Mouse (Mus musculus) neural tube, embryonic 11.5 days (tissue): ENCODE measurements around the gene Psmb11. TPM values are rescaled to one million over a fixed set of nuclear protein-coding genes. Genes with fewer than 3 reads are reported as not detected.

Experiments
- ATAC-seq: fragments of 200-750 bp; cut with Nextera tagmentation; 2 replicates; pipeline ENCODE4 v1.8.0; 2017; ENCODE audit warnings: moderate number of reproducible peaks, mild to moderate bottlenecking, moderate TSS enrichment, moderate library complexity; ENCODE audit not compliant: insufficient read depth, low FRiP score, low TSS enrichment
- DNase-seq: peaks from one replicate; pipeline ENCODE4 v3.0.0-alpha.2; 2015; ENCODE audit warnings: low spot score
- H3K27ac ChIP-seq: fragments of 300-500 bp; sonication (generic); 2 replicates; pipeline ENCODE4 v1.5.1; 2014; ENCODE audit warnings: low read depth, mild to moderate bottlenecking, low read length
- H3K27me3 ChIP-seq: fragments of 300-500 bp; sonication (generic); 2 replicates; pipeline ENCODE4 v1.6.1; 2014; ENCODE audit warnings: mild to moderate bottlenecking, low read length, mixed read lengths; ENCODE audit not compliant: control insufficient read depth, insufficient read depth
- H3K36me3 ChIP-seq: fragments of 300-500 bp; sonication (generic); 2 replicates; pipeline ENCODE4 v1.6.1; 2014; ENCODE audit warnings: mild to moderate bottlenecking, low read length, moderate library complexity, mixed read lengths; ENCODE audit not compliant: control insufficient read depth, insufficient read depth
- H3K4me1 ChIP-seq: fragments of 300-500 bp; sonication (generic); 2 replicates; pipeline ENCODE4 v1.6.1; 2014; ENCODE audit warnings: low read length, mixed read lengths; ENCODE audit not compliant: control insufficient read depth, insufficient read depth
- H3K4me2 ChIP-seq: fragments of 300-500 bp; sonication (generic); 2 replicates; pipeline ENCODE4 v1.6.1; 2014; ENCODE audit warnings: low read depth, mild to moderate bottlenecking, moderate library complexity
- H3K4me3 ChIP-seq: fragments of 300-500 bp; sonication (generic); 2 replicates; pipeline ENCODE4 v1.5.1; 2014; ENCODE audit warnings: low read depth, low read length
- H3K9ac ChIP-seq: fragments of 300-500 bp; sonication (generic); 2 replicates; pipeline ENCODE4 v1.6.1; 2014; ENCODE audit warnings: mild to moderate bottlenecking, low read length
- H3K9me3 ChIP-seq: fragments of 300-500 bp; sonication (generic); 2 replicates; pipeline ENCODE4 v1.6.1; 2016; ENCODE audit warnings: low read length; ENCODE audit not compliant: control insufficient read depth
- WGBS: fragments of 180-500 bp; shearing (Covaris S2); extraction: QIAGEN DNeasy Blood & Tissue Kit; methylation state at CpG from one replicate; pipeline ENCODE4 v1.1.7; 2014; 5-methylcytosine and 5-hydroxymethylcytosine counted together
- polyA plus RNA-seq: library from polyadenylated mRNA; unstranded; fragments of >200 nt; fragmentation: Nextera tagmentation; extraction: Ambion mirVana; gene quantifications from 2 replicates; pipeline ENCODE4 v1.2.1, GENCODE M21; 2014

Gene Psmb11
- polyA plus RNA-seq, 1 experiment from 2014 or later = 0.08 TPM

DNA sequence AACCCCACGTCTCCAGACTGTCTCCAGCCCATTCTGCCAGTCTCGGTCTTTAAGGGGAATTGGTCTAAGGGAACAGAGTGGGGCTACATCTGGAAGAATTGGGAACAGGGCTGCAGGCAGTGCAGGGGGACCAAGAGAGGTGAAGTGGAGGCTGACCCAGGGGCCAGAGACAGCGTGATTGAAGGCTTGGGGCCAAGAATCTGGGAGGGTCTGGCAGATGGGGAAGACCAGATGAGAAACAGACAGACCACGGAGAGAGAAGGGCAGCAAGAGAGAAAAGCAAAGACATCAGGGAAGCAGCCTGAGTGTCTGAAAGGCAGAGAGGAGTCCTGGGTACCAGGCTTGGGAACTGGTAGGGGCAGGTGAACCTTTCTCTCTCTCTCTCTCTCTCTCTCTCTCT lies 18.9 kb downstream of the Psmb11 start:
- Histone ChIP-seq H3K4me3 (peak overlapping the region; percentile 76), H3K9me3 (no peaks in the 10 kb centered on the region), H3K4me1 (peaks cover 9% of the 10 kb centered on the region; the same call in 1 of the 2 replicates), H3K27ac (no peak overlapping the region), H3K9ac (peak overlapping the region; percentile 48), H3K27me3 (no peaks in the 10 kb centered on the region), H3K4me2 (peak overlapping the region; percentile 97), H3K36me3 (peaks cover 18% of the 10 kb centered on the region)
- ATAC-seq (no peak), DNase-seq (no peak)
- WGBS = 20% methylated on average over 4 of the region's 4 CpGs

DNA sequence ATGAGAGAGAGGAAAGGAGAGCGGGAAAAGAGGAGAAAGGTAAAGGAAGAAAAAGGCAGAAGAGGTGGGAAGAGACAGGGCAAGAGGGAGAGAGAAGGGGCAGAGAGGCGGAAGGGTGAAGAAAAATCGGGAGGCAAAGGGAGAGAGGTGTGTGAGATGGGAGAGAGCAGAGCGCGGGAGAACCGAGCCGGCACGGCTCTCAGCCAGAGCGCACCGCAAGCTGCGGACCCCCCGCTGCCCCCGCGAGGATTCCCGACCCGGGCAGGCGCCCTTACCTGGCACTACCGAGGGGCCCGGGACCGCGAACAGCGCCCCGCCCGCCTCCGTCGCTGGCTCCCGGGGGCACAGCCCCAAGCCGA lies 19.7 kb downstream of the Psmb11 start, which contains the start of gene Gm17606:
Gene Gm17606 (plus strand): TSS at position 7 of the 359 bp plus-strand sequence.
- no peak for DNase-seq
- under 1% methylated on average over 28 of the region's 28 CpGs for WGBS
- Histone ChIP-seq H3K4me1 (peaks cover 9% of the 10 kb centered on the region; the same call in 1 of the 2 replicates), H3K9ac (peak within 1 kb of the TSS; percentile 92), H3K36me3 (peaks cover 26% of the 10 kb centered on the region), H3K4me2 (peak within 1 kb of the TSS; percentile 97), H3K9me3 (no peaks in the 10 kb centered on the region), H3K27ac (peak within 1 kb of the TSS; percentile 77), H3K4me3 (peak within 1 kb of the TSS; percentile 76), H3K27me3 (no peaks in the 10 kb centered on the region)
- peak; percentile 17 for ATAC-seq

DNA sequence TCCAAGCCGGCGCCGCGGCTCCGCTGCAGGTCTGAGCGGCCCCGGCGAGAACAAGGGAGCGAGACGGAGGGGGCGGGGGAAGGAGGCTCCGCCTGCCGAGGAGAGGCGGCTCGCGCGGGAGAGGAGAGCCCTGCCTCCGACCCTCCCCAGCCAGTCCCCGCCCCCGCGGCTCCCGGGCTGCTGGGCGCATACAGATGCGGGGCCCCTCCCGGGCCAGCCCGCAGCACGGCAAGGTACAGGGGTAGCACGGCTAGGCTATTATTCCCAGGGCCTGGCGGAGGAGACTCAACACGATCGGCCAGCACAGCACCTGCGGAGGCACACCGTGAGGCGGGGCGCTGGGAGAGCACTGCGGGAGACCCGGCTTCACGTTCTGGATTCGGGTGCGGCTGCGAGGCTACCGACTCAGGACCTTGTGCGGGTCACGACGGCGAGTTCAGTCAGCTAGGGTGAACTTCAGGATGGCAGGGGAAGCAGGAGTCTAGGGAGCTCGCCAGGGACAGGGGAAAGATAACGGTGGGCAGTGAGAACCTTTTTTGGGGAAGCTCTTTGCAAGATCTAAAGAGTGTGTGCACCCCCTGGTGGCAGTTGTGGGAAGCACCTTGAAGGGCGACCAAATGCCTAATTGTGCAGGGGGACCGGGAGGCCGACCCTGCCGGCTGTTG lies 20.2 kb downstream of the Psmb11 start, which contains the start of gene Cdh24:
Gene Cdh24 (minus strand): TSS at position 60 of the 665 bp plus-strand sequence.
- Histone ChIP-seq H3K27ac (peak within 1 kb of the TSS; percentile 77), H3K9me3 (no peaks in the 10 kb centered on the region), H3K36me3 (peaks cover 29% of the 10 kb centered on the region), H3K4me3 (peak within 1 kb of the TSS; percentile 76), H3K4me1 (peaks cover 9% of the 10 kb centered on the region; the same call in 1 of the 2 replicates), H3K4me2 (peak within 1 kb of the TSS; percentile 97), H3K27me3 (no peaks in the 10 kb centered on the region), H3K9ac (peak within 1 kb of the TSS; percentile 92)
- peak; percentile 92 for DNase-seq
- ATAC-seq = peak; percentile 89
- WGBS = 0% methylated on average over 50 of the region's 52 CpGs

DNA sequence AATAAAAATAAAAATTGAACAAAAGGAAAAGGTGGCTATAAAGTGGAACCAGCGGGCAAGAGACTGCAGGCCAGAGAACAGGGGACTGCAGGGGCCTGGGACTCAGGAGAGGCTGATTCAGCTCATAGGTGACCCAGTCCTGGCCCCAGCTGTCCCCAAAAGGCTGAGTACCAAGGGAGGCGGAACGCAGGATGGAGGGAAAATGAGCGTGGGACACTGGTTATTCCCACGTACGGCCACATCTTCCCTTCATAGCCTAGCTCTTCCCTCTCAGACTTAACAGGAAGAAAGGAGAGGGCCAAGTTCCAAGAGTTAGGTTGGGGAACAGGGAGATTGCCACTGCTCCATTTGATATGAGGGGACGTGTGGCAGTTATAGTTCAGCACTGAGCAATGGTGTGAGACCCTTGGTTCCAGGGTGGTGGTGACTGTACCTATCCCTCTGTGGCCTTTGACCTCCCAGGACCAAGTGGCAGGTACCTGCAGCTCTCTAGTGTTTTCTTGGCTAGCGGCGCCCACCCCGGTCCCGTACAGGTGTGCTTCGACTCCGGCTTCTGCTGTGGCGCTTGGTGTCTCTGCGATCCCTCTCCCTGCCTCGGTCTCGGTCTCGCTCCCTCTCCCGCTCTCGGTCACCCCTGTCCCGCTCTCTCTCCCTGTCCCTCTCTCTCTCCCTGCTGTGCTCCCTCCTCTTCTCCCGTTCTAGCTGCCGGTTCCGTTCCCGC lies 21.2 kb downstream of the Psmb11 start:
- H3K4me1 ChIP-seq = peaks cover 9% of the 10 kb centered on the region; the same call in 1 of the 2 replicates
- 81% methylated on average over 25 of the region's 25 CpGs for WGBS
- H3K27me3 ChIP-seq = no peaks in the 10 kb centered on the region
- no peak overlapping the region for H3K27ac ChIP-seq
- H3K9me3 ChIP-seq = no peaks in the 10 kb centered on the region
- DNase-seq (no peak), ATAC-seq (no peak)
- no peak overlapping the region for H3K9ac ChIP-seq
- no peak overlapping the region for H3K4me3 ChIP-seq
- peaks cover 32% of the 10 kb centered on the region for H3K36me3 ChIP-seq
- H3K4me2 ChIP-seq = no peak overlapping the region

DNA sequence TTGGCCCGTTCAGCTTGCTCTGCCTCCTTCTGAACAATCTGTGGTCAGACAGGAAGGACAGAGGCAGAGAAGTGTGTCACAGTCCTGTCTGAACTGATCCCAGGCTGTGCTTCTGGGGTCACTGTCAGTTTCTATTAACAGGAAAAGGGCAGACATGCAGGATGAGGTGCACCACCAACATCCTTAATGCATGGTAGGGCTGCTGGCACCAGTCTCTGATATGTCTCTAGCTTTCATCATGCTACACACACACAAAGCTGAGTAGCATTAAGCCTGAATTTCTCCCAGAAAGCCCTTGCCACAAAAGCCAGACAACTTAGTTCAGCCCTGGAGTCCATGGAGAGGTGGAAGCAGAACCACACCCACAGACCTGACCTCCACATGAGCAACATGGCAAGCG lies 21.8 kb downstream of the Psmb11 start:
- peaks cover 9% of the 10 kb centered on the region; the same call in 1 of the 2 replicates for H3K4me1 ChIP-seq
- ATAC-seq (no peak), DNase-seq (no peak)
- no peak overlapping the region for H3K9ac ChIP-seq
- WGBS = 85% methylated on average over 2 of the region's 2 CpGs
- no peak overlapping the region for H3K4me3 ChIP-seq
- peaks cover 32% of the 10 kb centered on the region for H3K36me3 ChIP-seq
- no peak overlapping the region for H3K4me2 ChIP-seq
- H3K27ac ChIP-seq = no peak overlapping the region
- H3K9me3 ChIP-seq = no peaks in the 10 kb centered on the region
- H3K27me3 ChIP-seq = no peaks in the 10 kb centered on the region

DNA sequence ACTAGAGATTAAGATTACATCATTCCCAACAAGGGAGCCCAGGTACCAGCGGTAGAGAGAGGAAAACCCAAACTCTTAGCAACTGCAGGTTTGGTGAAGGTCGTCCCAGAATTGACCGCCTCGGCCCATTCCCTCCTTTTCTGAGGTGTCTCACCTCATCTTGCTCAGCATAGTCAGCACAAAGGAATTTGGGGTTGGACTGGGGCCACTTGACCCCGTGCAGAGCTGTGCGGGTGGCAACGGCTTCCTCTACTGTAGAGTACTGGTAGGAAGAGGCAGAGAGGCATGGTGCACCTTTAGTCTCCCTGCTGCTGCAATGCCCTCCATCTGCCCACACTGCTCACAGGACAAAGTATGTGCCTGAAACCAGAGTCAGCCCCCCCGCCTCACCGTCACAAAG lies 23.1 kb downstream of the Psmb11 start:
- H3K4me1 ChIP-seq = peaks cover 9% of the 10 kb centered on the region; the same call in 1 of the 2 replicates
- H3K27me3 ChIP-seq = no peaks in the 10 kb centered on the region
- H3K36me3 ChIP-seq = peaks cover 39% of the 10 kb centered on the region
- DNase-seq (no peak), ATAC-seq (no peak)
- no peaks in the 10 kb centered on the region for H3K9me3 ChIP-seq
- H3K4me3 ChIP-seq = no peak overlapping the region
- no peak overlapping the region for H3K9ac ChIP-seq
- H3K4me2 ChIP-seq = no peak overlapping the region
- WGBS = 97% methylated on average over 9 of the region's 9 CpGs
- no peak overlapping the region for H3K27ac ChIP-seq

DNA sequence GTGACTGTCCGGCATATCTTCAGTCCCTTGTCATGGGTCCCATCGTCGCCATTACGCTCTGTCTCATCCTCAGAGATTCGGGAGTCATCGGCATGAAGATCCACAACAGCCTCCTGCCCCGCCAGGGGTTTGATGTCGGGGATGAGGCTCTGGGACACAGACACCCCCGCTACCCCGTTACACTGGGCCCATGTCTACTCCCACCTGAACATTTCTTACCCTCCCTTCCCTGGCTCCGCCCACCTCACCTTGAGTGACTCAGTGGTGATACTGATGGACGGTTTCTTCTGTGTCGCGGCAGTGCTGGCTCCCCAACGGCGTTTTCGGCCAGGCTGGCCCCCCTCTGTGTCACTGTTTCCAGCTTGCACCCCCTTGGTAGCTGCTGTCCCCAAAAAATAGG lies 25.2 kb downstream of the Psmb11 start:
- peaks cover 55% of the 10 kb centered on the region for H3K36me3 ChIP-seq

DNA sequence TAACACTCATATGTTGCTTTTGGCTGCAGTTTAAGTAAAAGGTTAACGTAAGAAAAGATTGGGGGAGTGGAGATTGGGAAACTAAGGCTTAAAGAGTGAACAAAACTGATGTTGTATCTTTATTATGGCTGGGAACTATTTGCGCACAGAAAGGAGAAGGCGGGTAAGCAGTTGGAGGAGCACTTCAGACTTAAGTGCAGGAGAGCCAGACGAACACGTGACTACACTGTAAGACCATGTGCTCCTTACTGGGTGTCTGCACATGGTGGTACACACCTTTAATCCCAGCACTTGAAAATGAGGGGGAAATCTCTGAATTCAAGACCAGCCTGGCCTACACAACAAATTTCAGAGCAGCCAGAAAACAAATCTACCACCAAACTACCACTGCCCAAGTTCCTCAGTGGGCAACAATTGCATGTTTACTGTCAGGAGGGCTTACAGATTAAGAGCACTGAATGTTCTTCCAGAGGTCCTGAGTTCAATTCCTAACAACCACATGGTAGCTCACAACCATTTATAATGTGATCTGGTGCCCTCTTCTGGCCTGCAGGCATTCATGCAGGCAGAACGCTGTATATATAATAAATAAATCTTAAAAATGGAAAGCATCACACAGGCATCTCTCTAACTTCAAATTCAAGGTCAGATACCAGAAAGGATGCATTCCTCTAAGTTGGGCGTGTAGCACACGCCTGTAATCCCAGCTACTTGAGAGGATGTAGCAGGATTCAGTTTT lies 25.8 kb downstream of the Psmb11 start:
- Histone ChIP-seq H3K9me3 (no peaks in the 10 kb centered on the region), H3K4me1 (peaks cover 5% of the 10 kb centered on the region; the same call in 1 of the 2 replicates), H3K9ac (no peak overlapping the region), H3K27ac (no peak overlapping the region), H3K27me3 (no peaks in the 10 kb centered on the region), H3K36me3 (peaks cover 55% of the 10 kb centered on the region), H3K4me2 (no peak overlapping the region), H3K4me3 (no peak overlapping the region)
- WGBS = 95% methylated on average over 8 of the region's 8 CpGs
- DNase-seq (no peak), ATAC-seq (no peak)

More for the DNA sequence above, 25.2 kb downstream of the Psmb11 start:
- no peak overlapping the region for H3K9ac ChIP-seq
- no peaks in the 10 kb centered on the region for H3K9me3 ChIP-seq
- H3K4me2 ChIP-seq = no peak overlapping the region
- H3K4me3 ChIP-seq = no peak overlapping the region
- no peaks in the 10 kb centered on the region for H3K4me1 ChIP-seq
- no peak overlapping the region for H3K27ac ChIP-seq
- 96% methylated on average over 17 of the region's 17 CpGs for WGBS
- no peaks in the 10 kb centered on the region for H3K27me3 ChIP-seq
- DNase-seq (no peak), ATAC-seq (no peak)
